Mouse (Mus musculus): ENCODE data around the gene Olfr282.

DNA sequence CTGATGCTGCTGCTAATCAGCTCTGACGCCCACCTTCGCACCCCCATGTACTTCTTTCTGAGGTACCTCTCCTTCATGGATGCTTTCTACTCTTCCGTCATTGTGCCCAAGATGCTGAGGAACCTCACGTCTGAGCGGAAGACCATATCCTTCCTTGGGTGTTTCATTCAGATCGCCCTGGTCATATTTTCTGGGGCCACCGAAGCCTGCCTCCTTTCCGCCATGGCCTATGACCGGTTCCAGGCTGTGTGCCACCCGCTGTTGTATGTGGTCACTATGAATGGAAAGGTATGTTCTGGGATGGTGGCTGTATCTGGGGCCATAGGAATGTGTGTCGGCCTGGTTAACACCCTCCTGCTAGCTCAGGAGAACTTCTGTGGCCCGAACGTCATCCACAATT is 40.5 kb downstream of the Olfr282 start:
- no peak for TF ChIP-seq CTCF (IDR thresholded peaks at IDR 0.05; ENCODE audit: low read depth, low read length)
- TF ChIP-seq POLR2AphosphoS5 (IDR thresholded peaks at IDR 0.05; ENCODE audit: insufficient replicate concordance, low read depth, low read length) = no peak
- no peak for TF ChIP-seq GATA1 (IDR thresholded peaks at IDR 0.05; ENCODE audit: borderline replicate concordance, low read length)
